Mouse (Mus musculus) c-Kit-positive CD71-negative TER-119-negative erythroid progenitor cells, embryonic 14.5 days (primary cell): Measurements from ENCODE around the gene 3110082I17Rik.
A peak's percentile ranks its signal among the peaks of the same experiment; 100 is the strongest.

Source experiments
- DNase-seq: peaks from one replicate; pipeline ENCODE4 v3.0.0-alpha.2; 2013; ENCODE audit warnings: low read depth

The 3110082I17Rik gene

GRCm38 (mm10) chr5:139418633-139419032 lies 41.7 kb downstream of the 3110082I17Rik start:
- no peak for DNase-seq

GRCm38 (mm10) chr5:139418110-139418509 lies 42.2 kb downstream of the 3110082I17Rik start:
- DNase-seq, result no peak

- DNase-seq, result no peak
Observed at GRCm38 (mm10) chr5:139417480-139417879, 42.8 kb downstream of the 3110082I17Rik start.

GRCm38 (mm10) chr5:139416942-139417341 lies 43.4 kb downstream of the 3110082I17Rik start:
- no peak for DNase-seq

GRCm38 (mm10) chr5:139415001-139415400 lies 45.3 kb downstream of the 3110082I17Rik start:
- DNase-seq, result no peak

GRCm38 (mm10) chr5:139413545-139413944 lies 46.8 kb downstream of the 3110082I17Rik start:
- DNase-seq, result no peak

GRCm38 (mm10) chr5:139411665-139412314 lies 48.5 kb downstream of the 3110082I17Rik start:
- no peak for DNase-seq

GRCm38 (mm10) chr5:139411117-139411516 lies 49.2 kb downstream of the 3110082I17Rik start:
- DNase-seq, result no peak

GRCm38 (mm10) chr5:139410056-139410455 lies 50.3 kb downstream of the 3110082I17Rik start:
- no peak for DNase-seq

GRCm38 (mm10) chr5:139409412-139409811 lies 50.9 kb downstream of the 3110082I17Rik start:
- no peak for DNase-seq

GRCm38 (mm10) chr5:139408511-139408910 lies 51.8 kb downstream of the 3110082I17Rik start:
- DNase-seq, result no peak

- DNase-seq, result no peak
Observed at GRCm38 (mm10) chr5:139407121-139407885, 53.0 kb downstream of the 3110082I17Rik start.

- DNase-seq, result no peak
Observed at GRCm38 (mm10) chr5:139405953-139406352, 54.4 kb downstream of the 3110082I17Rik start.

GRCm38 (mm10) chr5:139405478-139405877 lies 54.8 kb downstream of the 3110082I17Rik start:
- DNase-seq, result no peak

- no peak for DNase-seq
Observed at GRCm38 (mm10) chr5:139404801-139405401, 55.4 kb downstream of the 3110082I17Rik start, which contains the start of gene C130050O18Rik. TSS of gene C130050O18Rik (plus strand) at chr5:139405280.

GRCm38 (mm10) chr5:139403692-139404260 lies 56.6 kb downstream of the 3110082I17Rik start:
- no peak for DNase-seq

GRCm38 (mm10) chr5:139402106-139402505 lies 58.2 kb downstream of the 3110082I17Rik start:
- no peak for DNase-seq

- no peak for DNase-seq
Observed at GRCm38 (mm10) chr5:139399991-139400390, 60.3 kb downstream of the 3110082I17Rik start.

- DNase-seq, result no peak
Observed at GRCm38 (mm10) chr5:139398786-139399185, 61.5 kb downstream of the 3110082I17Rik start.

GRCm38 (mm10) chr5:139397959-139398753 lies 62.2 kb downstream of the 3110082I17Rik start:
- DNase-seq, result peak; percentile 93

- no peak for DNase-seq
Observed at GRCm38 (mm10) chr5:139397359-139397916, 62.9 kb downstream of the 3110082I17Rik start.
